Mouse (Mus musculus): ENCODE measurements around the gene Cfap73. TPM values are rescaled to one million over a fixed set of nuclear protein-coding genes. Genes with fewer than 3 reads are reported as not detected.
A peak's percentile ranks its signal among the peaks of the same experiment; 100 is the strongest.

The Cfap73 gene
- polyA plus RNA-seq, 1 experiment from 2014 or later: 0.49 TPM

- ATAC-seq (ENCODE audit: low FRiP score): no peak
- Histone ChIP-seq H3K36me3 (no peaks in the 10 kb centered on the region), H3K4me2 (no peak overlapping the region), H3K27ac (no peak overlapping the region), H3K27me3 (peaks cover 34% of the 10 kb centered on the region), H3K9ac (no peak overlapping the region), H3K4me1 (replicated peaks) (peaks cover 8% of the 10 kb centered on the region), H3K9me3 (no peaks in the 10 kb centered on the region), H3K4me3 (no peak overlapping the region)
- WGBS: 90% methylated on average over 3 of the region's 3 CpGs
These were observed 10.2 kb upstream of the Cfap73 start for GRCm38 (mm10) chr5:120644227-120644626.

- Histone ChIP-seq H3K4me3 (no peak overlapping the region), H3K36me3 (no peaks in the 10 kb centered on the region), H3K27ac (no peak overlapping the region), H3K9me3 (no peaks in the 10 kb centered on the region), H3K4me1 (replicated peaks) (peaks cover 1% of the 10 kb centered on the region), H3K9ac (no peak overlapping the region), H3K4me2 (no peak overlapping the region), H3K27me3 (peaks cover 27% of the 10 kb centered on the region)
- no peak for ATAC-seq (ENCODE audit: low FRiP score)
- 74% methylated on average over 14 of the region's 14 CpGs for WGBS
These were observed 9.5 kb upstream of the Cfap73 start for GRCm38 (mm10) chr5:120643365-120644085.

GRCm38 (mm10) chr5:120640094-120640493 is 6.1 kb upstream of the Cfap73 start:
- Histone ChIP-seq H3K4me2 (no peak overlapping the region), H3K27ac (no peak overlapping the region), H3K36me3 (no peaks in the 10 kb centered on the region), H3K27me3 (no peaks in the 10 kb centered on the region), H3K4me3 (no peak overlapping the region), H3K4me1 (replicated peaks) (no peaks in the 10 kb centered on the region), H3K9ac (no peak overlapping the region), H3K9me3 (no peaks in the 10 kb centered on the region)
- WGBS: 91% methylated on average over 7 of the region's 7 CpGs
- no peak for ATAC-seq (ENCODE audit: low FRiP score)

- WGBS: 90% methylated on average over 5 of the region's 5 CpGs
- Histone ChIP-seq H3K9me3 (no peaks in the 10 kb centered on the region), H3K27ac (no peak overlapping the region), H3K9ac (no peak overlapping the region), H3K27me3 (peaks cover 15% of the 10 kb centered on the region), H3K36me3 (no peaks in the 10 kb centered on the region), H3K4me2 (no peak overlapping the region), H3K4me1 (replicated peaks) (peaks cover 6% of the 10 kb centered on the region; the same call in 1 of the 2 replicates), H3K4me3 (no peak overlapping the region)
- ATAC-seq (ENCODE audit: low FRiP score): no peak
These were observed 1.6 kb upstream of the Cfap73 start for GRCm38 (mm10) chr5:120635633-120636032.

GRCm38 (mm10) chr5:120634860-120635259 is 825 bp upstream of the Cfap73 start:
- WGBS: 34% methylated on average over 5 of the region's 5 CpGs
- Histone ChIP-seq H3K27ac (no peak overlapping the region), H3K4me1 (replicated peaks) (peaks cover 6% of the 10 kb centered on the region; the same call in 1 of the 2 replicates)

GRCm38 (mm10) chr5:120631892-120632291 is 2.1 kb downstream of the Cfap73 start:
- no peaks in the 10 kb centered on the region for H3K9me3 ChIP-seq
- WGBS: 91% methylated on average over 5 of the region's 5 CpGs
- no peak overlapping the region for H3K4me3 ChIP-seq
- ATAC-seq (ENCODE audit: low FRiP score): no peak
- peaks cover 33% of the 10 kb centered on the region for H3K27me3 ChIP-seq
- no peak overlapping the region for H3K27ac ChIP-seq
- H3K4me1 ChIP-seq (replicated peaks): peaks cover 18% of the 10 kb centered on the region
- no peak overlapping the region for H3K9ac ChIP-seq
- H3K4me2 ChIP-seq: no peak overlapping the region
- peaks cover 14% of the 10 kb centered on the region for H3K36me3 ChIP-seq

More at GRCm38 (mm10) chr5:120634860-120635259, 825 bp upstream of the Cfap73 start:
- Histone ChIP-seq H3K4me2 (no peak overlapping the region), H3K27me3 (peaks cover 22% of the 10 kb centered on the region), H3K9ac (no peak overlapping the region), H3K9me3 (no peaks in the 10 kb centered on the region), H3K36me3 (no peaks in the 10 kb centered on the region), H3K4me3 (no peak overlapping the region)
- no peak for ATAC-seq (ENCODE audit: low FRiP score)

- H3K36me3 ChIP-seq: peaks cover 22% of the 10 kb centered on the region
- ATAC-seq (ENCODE audit: low FRiP score): no peak
- H3K9me3 ChIP-seq: no peaks in the 10 kb centered on the region
- H3K4me3 ChIP-seq: peak overlapping the region; percentile 20
- peak overlapping the region; percentile 55; the same call in 1 of the 2 replicates for H3K9ac ChIP-seq
- H3K4me2 ChIP-seq: peak overlapping the region; percentile 49
- no peak overlapping the region for H3K27ac ChIP-seq
- peaks cover 18% of the 10 kb centered on the region for H3K4me1 ChIP-seq (replicated peaks)
- H3K27me3 ChIP-seq: peaks cover 33% of the 10 kb centered on the region
- WGBS: 9% methylated on average over 29 of the region's 29 CpGs
These were observed 2.9 kb downstream of the Cfap73 start for GRCm38 (mm10) chr5:120631128-120631527.

GRCm38 (mm10) chr5:120628624-120629023 is 5.4 kb downstream of the Cfap73 start:
- no peak overlapping the region for H3K4me3 ChIP-seq
- H3K9me3 ChIP-seq: no peaks in the 10 kb centered on the region
- no peak overlapping the region for H3K9ac ChIP-seq
- H3K4me1 ChIP-seq (replicated peaks): peaks cover 18% of the 10 kb centered on the region
- H3K27ac ChIP-seq: no peak overlapping the region
- ATAC-seq (ENCODE audit: low FRiP score): no peak
- WGBS: 53% methylated on average over 7 of the region's 7 CpGs
- peaks cover 33% of the 10 kb centered on the region for H3K27me3 ChIP-seq
- H3K4me2 ChIP-seq: no peak overlapping the region
- peaks cover 47% of the 10 kb centered on the region for H3K36me3 ChIP-seq

- 70% methylated on average over 15 of the region's 15 CpGs for WGBS
- Histone ChIP-seq H3K4me1 (replicated peaks) (peaks cover 18% of the 10 kb centered on the region), H3K9ac (no peak overlapping the region)
These were observed 6.3 kb downstream of the Cfap73 start for GRCm38 (mm10) chr5:120627515-120628300.

GRCm38 (mm10) chr5:120626399-120626798 is 7.6 kb downstream of the Cfap73 start:
- peaks cover 25% of the 10 kb centered on the region for H3K27me3 ChIP-seq
- H3K36me3 ChIP-seq: peaks cover 69% of the 10 kb centered on the region
- no peak overlapping the region for H3K4me3 ChIP-seq
- no peak overlapping the region for H3K27ac ChIP-seq
- peaks cover 25% of the 10 kb centered on the region for H3K4me1 ChIP-seq (replicated peaks)
- ATAC-seq (ENCODE audit: low FRiP score): no peak
- H3K9me3 ChIP-seq: no peaks in the 10 kb centered on the region
- no peak overlapping the region for H3K4me2 ChIP-seq
- no peak overlapping the region for H3K9ac ChIP-seq
- 31% methylated on average over 19 of the region's 19 CpGs for WGBS

More at GRCm38 (mm10) chr5:120627515-120628300, 6.3 kb downstream of the Cfap73 start:
- Histone ChIP-seq H3K4me3 (no peak overlapping the region), H3K27ac (no peak overlapping the region), H3K27me3 (peaks cover 33% of the 10 kb centered on the region), H3K4me2 (no peak overlapping the region), H3K9me3 (no peaks in the 10 kb centered on the region), H3K36me3 (peaks cover 56% of the 10 kb centered on the region)
- no peak for ATAC-seq (ENCODE audit: low FRiP score)

GRCm38 (mm10) chr5:120624427-120624826 is 9.6 kb downstream of the Cfap73 start:
- Histone ChIP-seq H3K27me3 (peaks cover 6% of the 10 kb centered on the region; the same call in 1 of the 2 replicates), H3K4me3 (no peak overlapping the region), H3K36me3 (peaks cover 89% of the 10 kb centered on the region), H3K9ac (no peak overlapping the region), H3K27ac (no peak overlapping the region), H3K4me2 (no peak overlapping the region), H3K9me3 (no peaks in the 10 kb centered on the region), H3K4me1 (replicated peaks) (peaks cover 21% of the 10 kb centered on the region)
- WGBS: 86% methylated on average over 10 of the region's 10 CpGs
- no peak for ATAC-seq (ENCODE audit: low FRiP score)

- Histone ChIP-seq H3K4me2 (no peak overlapping the region), H3K27me3 (no peaks in the 10 kb centered on the region), H3K9me3 (no peaks in the 10 kb centered on the region), H3K27ac (no peak overlapping the region), H3K36me3 (peaks cover 100% of the 10 kb centered on the region), H3K4me3 (no peak overlapping the region), H3K4me1 (replicated peaks) (peaks cover 9% of the 10 kb centered on the region), H3K9ac (no peak overlapping the region)
- 64% methylated on average over 5 of the region's 5 CpGs for WGBS
- no peak for ATAC-seq (ENCODE audit: low FRiP score)
These were observed 11.7 kb downstream of the Cfap73 start for GRCm38 (mm10) chr5:120622198-120622851.
